Mouse (Mus musculus) midbrain, embryonic 14.5 days (tissue): Measurements from ENCODE around the gene Dffb. TPM values are rescaled to one million over a fixed set of nuclear protein-coding genes. Genes with fewer than 3 reads are reported as not detected.

Source experiments
- ATAC-seq: fragments of 200-750 bp; cut with Nextera tagmentation; 2 replicates; pipeline ENCODE4 v1.8.0; 2017; ENCODE audit warnings: moderate number of reproducible peaks, moderate library complexity; ENCODE audit not compliant: low FRiP score, low TSS enrichment
- DNase-seq: peaks from one replicate; pipeline ENCODE4 v3.0.0-alpha.2; 2015
- H3K27ac ChIP-seq: fragments of 300-500 bp; sonication (generic); replicated peaks from 2 replicates; pipeline ENCODE4 v1.5.1; 2014; ENCODE audit warnings: mild to moderate bottlenecking, low read depth, low read length, moderate library complexity
- H3K27me3 ChIP-seq: fragments of 300-500 bp; sonication (generic); 2 replicates; pipeline ENCODE4 v1.6.1; 2014; ENCODE audit warnings: low read length, control low read depth, mixed read lengths; ENCODE audit not compliant: control insufficient read depth, insufficient read depth
- H3K36me3 ChIP-seq: fragments of 300-500 bp; sonication (generic); 2 replicates; pipeline ENCODE4 v1.6.1; 2014; ENCODE audit warnings: low read length, control low read depth; ENCODE audit not compliant: control insufficient read depth, insufficient read depth
- H3K4me1 ChIP-seq: fragments of 300-500 bp; sonication (generic); 2 replicates; pipeline ENCODE4 v1.6.1; 2014; ENCODE audit warnings: mild to moderate bottlenecking, antibody characterized with exemption, low read length, control low read depth; ENCODE audit not compliant: control insufficient read depth, insufficient read depth
- H3K4me2 ChIP-seq: fragments of 300-500 bp; sonication (generic); 2 replicates; pipeline ENCODE4 v1.6.1; 2014; ENCODE audit warnings: mild to moderate bottlenecking, low read length, moderate library complexity
- H3K4me3 ChIP-seq: fragments of 300-500 bp; sonication (generic); replicated peaks from 2 replicates; pipeline ENCODE4 v1.5.1; 2014; ENCODE audit warnings: low read depth, low read length
- H3K9ac ChIP-seq: fragments of 300-500 bp; sonication (generic); replicated peaks from 2 replicates; pipeline ENCODE4 v1.6.1; 2014; ENCODE audit warnings: mild to moderate bottlenecking, low read length, moderate library complexity
- H3K9me3 ChIP-seq: fragments of 300-500 bp; sonication (generic); 2 replicates; pipeline ENCODE4 v1.6.1; 2016; ENCODE audit warnings: low read length, control low read depth, mixed read lengths; ENCODE audit not compliant: control insufficient read depth
- WGBS: fragments of 180-500 bp; shearing (Covaris S2); extraction: QIAGEN DNeasy Blood & Tissue Kit; methylation state at CpG from one replicate; pipeline ENCODE4 v1.1.7; 2014; 5-methylcytosine and 5-hydroxymethylcytosine counted together
- polyA plus RNA-seq: library from polyadenylated mRNA; unstranded; fragments of >200 nt; fragmentation: Nextera tagmentation; extraction: Ambion mirVana; gene quantifications from 2 replicates; pipeline ENCODE4 v1.2.1, GENCODE M21; 2014

The Dffb gene
- polyA plus RNA-seq, result 7.9 and 9.1 TPM in 2 replicates

DNA sequence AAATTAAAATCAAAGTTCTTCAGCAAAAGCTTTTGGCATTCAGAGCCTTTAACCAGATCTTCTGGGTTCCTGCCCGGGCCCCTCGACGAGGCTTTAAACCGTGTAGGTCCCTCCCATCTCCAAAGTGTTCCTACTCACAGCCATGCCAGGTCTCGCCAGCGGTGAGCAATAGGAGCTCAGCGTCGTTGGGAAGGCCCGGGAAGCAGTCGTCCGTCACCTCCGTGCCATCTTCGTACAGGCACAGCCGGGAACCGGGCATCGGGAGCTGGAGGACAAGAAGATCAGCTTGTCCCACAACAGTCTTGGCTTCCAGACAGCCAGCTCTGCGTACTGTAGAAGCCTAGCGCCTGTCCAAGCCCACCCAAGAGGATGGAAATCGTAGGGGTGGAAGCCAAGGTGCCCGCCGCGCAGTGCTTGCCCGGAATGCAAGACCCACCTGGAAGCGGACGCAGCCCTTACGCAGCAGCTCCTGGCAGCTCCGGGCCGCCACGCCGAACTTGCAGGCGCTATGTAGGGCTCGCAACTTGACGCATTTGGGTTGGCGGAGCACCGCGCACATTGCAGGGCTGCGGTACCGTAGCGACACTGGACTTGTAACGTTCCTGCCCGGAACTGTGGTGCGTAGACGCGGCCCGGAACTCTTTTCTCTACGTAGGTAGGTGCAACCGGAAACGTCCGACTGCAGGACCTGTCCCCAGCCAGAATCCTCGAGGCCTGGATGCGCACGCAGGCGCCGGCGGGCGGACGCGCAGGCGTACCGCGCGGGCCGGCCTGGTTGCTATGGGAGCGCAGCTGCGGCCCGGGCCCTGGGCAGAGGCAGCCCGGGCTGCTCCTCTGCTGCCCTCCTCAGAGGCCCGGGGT lies at the start of gene Dffb, which contains the start of gene Cep104:
TSS of gene Dffb (minus strand) at position 696 of the 861 bp plus-strand sequence.
TSS of gene Cep104 (plus strand) at position 764 of the 861 bp plus-strand sequence.
- peaks cover 13% of the 10 kb centered on the region for H3K4me1 ChIP-seq
- ATAC-seq (peak; percentile 98), DNase-seq (peak; percentile 98)
- peak within 1 kb of the TSS; percentile 84 for H3K4me2 ChIP-seq
- H3K27me3 ChIP-seq, result no peaks in the 10 kb centered on the region
- no peaks in the 10 kb centered on the region for H3K9me3 ChIP-seq
- H3K36me3 ChIP-seq, result peaks cover 31% of the 10 kb centered on the region
- WGBS, result under 1% methylated on average over 66 of the region's 68 CpGs
- H3K27ac ChIP-seq, result peak within 1 kb of the TSS; percentile 75
- H3K9ac ChIP-seq, result peak within 1 kb of the TSS; percentile 86
- peak within 1 kb of the TSS; percentile 94 for H3K4me3 ChIP-seq

DNA sequence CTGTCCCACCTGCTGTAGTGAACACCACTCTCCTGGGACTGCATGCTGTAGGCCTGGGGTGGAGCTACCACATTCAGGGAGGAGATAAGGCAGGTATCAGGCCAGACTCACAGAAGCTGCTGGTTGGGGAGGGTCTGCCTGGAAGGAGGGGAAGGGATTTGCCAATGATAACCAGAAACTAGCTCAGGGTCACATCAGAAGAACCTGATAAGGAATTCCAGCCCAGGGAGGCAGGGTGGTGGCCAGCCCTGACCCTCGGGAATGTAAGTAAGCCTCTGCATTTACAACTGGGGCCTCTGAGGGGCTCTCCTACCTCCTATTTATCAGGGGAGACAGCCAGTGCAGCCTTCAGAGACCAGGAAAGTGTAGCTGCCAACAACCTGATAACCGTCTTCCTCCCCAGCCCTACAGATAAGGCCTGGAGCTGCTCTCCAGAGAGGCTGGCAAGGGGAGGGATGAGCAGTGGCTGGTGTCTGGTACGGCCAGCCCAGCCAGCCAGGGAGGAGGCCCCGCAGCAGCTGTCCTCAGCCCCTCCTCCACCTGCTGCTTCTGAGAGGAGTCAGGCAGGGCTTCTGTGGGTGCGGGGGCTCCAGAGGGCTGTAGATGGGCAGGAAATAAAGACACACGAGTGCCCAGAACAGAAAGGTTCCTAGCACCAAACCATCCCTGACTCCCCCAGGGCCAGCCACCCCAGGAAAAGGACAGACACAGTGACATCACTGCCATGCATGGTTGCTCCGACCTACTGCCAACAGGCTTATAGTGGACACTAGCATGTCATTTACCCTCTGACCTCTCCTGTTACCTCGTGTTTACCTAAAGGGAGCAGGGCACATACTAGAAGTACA lies 49.1 kb upstream of the Dffb start:
- Histone ChIP-seq H3K9me3 (no peaks in the 10 kb centered on the region), H3K4me2 (no peak overlapping the region), H3K9ac (no peak overlapping the region; the same call in 1 of the 2 replicates), H3K36me3 (peaks cover 29% of the 10 kb centered on the region), H3K27me3 (0 out of 2 replicates have a peak, but pooled peaks cover 7% of the 10 kb centered on the region), H3K4me1 (peaks cover 9% of the 10 kb centered on the region), H3K27ac (no peak overlapping the region), H3K4me3 (no peak overlapping the region)
- WGBS, result 26% methylated on average over 8 of the region's 8 CpGs
- ATAC-seq, result no peak
- DNase-seq, result no peak

DNA sequence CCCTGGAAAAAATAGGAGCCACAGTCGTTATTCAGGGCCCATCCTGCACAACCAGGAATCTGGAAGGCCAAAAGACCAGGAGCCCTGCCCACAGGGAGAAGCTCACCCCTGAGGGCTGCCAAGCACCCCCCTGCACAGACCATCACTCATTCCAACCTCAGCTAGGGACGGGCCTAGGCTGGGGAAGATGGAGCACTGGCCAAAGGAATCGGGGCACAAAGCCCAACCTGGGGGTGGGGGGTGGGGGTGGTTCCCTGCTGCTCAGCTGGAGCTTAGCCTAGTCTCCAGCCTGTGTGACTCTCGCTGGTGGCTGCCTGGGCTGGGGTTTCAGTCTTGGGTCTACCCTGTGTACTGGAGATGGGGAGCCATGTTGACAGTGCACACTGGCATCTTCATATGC lies 47.9 kb upstream of the Dffb start:
- H3K9ac ChIP-seq, result no peak overlapping the region
- ATAC-seq (no peak), DNase-seq (no peak)
- WGBS, result 31% methylated on average over 4 of the region's 4 CpGs
- no peak overlapping the region for H3K4me3 ChIP-seq
- no peak overlapping the region for H3K27ac ChIP-seq
- H3K4me1 ChIP-seq, result peaks cover 9% of the 10 kb centered on the region
- H3K36me3 ChIP-seq, result peaks cover 40% of the 10 kb centered on the region
- H3K9me3 ChIP-seq, result no peaks in the 10 kb centered on the region
- H3K27me3 ChIP-seq, result 0 out of 2 replicates have a peak, but pooled peaks cover 7% of the 10 kb centered on the region
- H3K4me2 ChIP-seq, result no peak overlapping the region

DNA sequence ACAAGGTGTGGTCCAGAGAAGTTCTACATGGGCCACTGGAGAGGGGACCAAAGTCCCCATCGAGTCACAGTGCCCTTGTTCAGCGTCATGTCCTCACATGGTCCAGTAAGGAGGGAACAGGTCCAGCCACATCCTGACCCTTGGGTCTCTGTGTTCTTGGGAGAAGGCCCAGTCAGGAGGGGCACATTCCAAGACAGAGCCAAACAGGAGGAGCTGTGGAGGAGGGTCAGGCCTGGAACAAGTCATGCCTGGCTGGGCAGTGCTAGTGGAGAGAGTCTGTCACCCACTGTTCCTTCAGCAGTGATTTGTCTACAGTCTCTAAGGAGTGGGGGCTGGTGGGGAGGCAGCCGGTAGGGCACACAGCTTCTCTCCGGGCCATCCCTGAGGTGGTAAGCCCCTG lies 47.5 kb upstream of the Dffb start:
- Histone ChIP-seq H3K4me3 (no peak overlapping the region), H3K9me3 (no peaks in the 10 kb centered on the region), H3K4me2 (no peak overlapping the region), H3K4me1 (peaks cover 9% of the 10 kb centered on the region), H3K9ac (no peak overlapping the region), H3K27ac (no peak overlapping the region), H3K36me3 (peaks cover 44% of the 10 kb centered on the region), H3K27me3 (0 out of 2 replicates have a peak, but pooled peaks cover 7% of the 10 kb centered on the region)
- DNase-seq (no peak), ATAC-seq (no peak; the same call in 1 of the 2 replicates)
- 63% methylated on average over 4 of the region's 4 CpGs for WGBS

DNA sequence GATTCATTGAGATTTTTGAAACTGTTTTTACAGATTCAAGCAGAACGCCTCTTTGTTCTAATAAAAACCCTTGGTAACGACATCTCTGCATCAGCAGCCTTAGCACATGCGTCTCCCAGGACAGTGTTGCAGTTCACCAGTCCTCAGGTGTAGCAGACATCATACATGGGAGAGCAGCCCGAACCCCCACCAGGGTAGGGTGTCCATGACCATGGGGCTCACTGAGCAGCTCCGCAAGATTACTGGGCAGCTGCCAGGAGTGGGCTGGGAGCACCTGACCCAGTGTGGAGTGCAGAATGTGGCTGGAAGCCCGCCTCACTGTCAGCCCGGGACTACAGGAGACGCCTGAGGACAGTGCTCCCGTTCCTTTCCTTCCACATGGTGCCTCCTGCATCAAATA lies 46.5 kb upstream of the Dffb start:
- no peak overlapping the region for H3K4me3 ChIP-seq
- H3K4me2 ChIP-seq, result no peak overlapping the region
- no peak overlapping the region for H3K9ac ChIP-seq
- peaks cover 9% of the 10 kb centered on the region for H3K4me1 ChIP-seq
- DNase-seq, result no peak
- no peak overlapping the region for H3K27ac ChIP-seq
- ATAC-seq, result no peak
- 95% methylated on average over 9 of the region's 9 CpGs for WGBS
- H3K36me3 ChIP-seq, result peaks cover 53% of the 10 kb centered on the region
- H3K9me3 ChIP-seq, result no peaks in the 10 kb centered on the region
- H3K27me3 ChIP-seq, result 0 out of 2 replicates have a peak, but pooled peaks cover 3% of the 10 kb centered on the region

DNA sequence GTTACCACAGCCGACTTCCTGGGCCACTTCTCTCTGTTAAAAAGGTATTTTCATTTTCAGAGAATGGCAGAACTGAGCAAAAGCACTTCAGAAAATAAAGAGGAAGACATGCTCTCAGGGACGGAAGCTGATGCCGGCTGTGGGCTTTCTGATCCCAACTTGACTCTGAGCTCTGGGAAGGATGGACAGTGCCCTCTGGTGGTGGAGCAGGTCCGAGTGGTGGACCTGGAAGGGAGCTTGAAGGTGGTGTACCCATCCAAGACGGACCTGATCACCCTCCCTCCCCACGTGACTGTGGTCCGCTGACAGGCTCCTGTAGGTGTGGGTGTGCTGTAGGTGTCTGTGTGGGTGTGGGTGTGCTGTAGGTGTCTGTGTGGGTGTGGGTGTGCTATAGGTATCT lies 44.6 kb upstream of the Dffb start:
- Histone ChIP-seq H3K27ac (no peak overlapping the region), H3K9ac (no peak overlapping the region), H3K27me3 (no peaks in the 10 kb centered on the region), H3K4me2 (no peak overlapping the region), H3K9me3 (no peaks in the 10 kb centered on the region), H3K4me3 (no peak overlapping the region), H3K4me1 (no peaks in the 10 kb centered on the region), H3K36me3 (peaks cover 72% of the 10 kb centered on the region)
- ATAC-seq, result no peak
- 75% methylated on average over 7 of the region's 7 CpGs for WGBS
- no peak for DNase-seq

DNA sequence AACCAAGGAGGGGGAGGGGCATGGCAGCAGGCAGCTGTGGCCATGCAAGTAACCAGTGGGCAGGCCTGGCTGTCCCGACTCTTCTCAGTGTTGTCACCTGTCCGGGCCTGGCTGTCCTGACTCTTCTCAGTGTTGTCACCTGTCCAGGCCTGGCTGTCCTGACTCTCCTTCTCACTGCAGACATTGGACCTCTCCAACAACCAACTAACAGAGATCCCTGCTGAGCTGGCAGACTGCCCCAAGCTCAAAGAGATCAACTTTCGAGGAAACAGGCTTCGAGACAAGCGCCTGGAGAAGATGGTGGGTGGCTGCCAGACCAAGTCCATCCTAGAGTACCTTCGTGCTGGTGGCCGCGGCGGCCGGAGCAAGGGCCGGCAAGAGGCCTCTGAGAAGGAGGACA lies 40.5 kb upstream of the Dffb start:
- Histone ChIP-seq H3K4me2 (no peak overlapping the region), H3K9ac (no peak overlapping the region), H3K27me3 (no peaks in the 10 kb centered on the region), H3K27ac (no peak overlapping the region), H3K4me1 (peaks cover 17% of the 10 kb centered on the region), H3K9me3 (no peaks in the 10 kb centered on the region), H3K4me3 (no peak overlapping the region), H3K36me3 (peaks cover 64% of the 10 kb centered on the region)
- WGBS, result 92% methylated on average over 11 of the region's 11 CpGs
- DNase-seq (no peak), ATAC-seq (no peak)

DNA sequence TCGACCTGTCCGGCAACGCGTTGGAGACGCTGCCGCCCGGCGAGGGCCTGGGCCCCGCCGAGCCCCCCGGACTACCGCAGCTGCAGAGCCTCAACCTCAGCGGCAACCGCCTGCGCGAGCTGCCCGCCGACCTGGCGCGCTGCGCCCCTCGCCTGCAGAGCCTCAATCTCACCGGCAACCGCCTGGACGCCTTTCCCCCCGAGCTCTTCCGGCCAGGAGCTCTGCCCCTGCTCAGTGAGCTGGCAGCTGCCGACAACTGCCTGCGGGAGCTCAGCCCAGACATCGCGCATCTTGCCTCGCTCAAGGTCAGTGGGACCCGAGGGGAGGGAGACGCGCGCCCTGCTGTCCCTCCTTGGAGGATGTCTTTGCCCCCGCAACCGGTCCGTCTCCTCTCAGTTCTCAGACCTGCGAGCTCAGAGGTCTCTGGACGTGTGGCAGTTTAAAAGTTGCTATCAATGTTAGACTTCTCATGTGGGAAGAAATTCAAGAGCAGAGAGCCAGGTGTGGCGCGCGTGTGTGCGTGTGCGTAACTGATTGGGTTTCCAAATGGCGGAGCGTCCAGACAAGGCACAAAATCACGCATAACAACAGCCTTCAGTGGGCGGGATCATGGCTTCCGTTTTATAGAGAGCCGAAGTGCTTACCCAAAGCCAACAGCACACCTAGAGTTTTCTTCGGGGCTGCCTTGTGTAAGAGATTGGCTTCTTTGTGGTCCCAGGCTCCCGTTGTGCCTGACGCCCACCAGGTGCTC lies 37.4 kb upstream of the Dffb start:
- Histone ChIP-seq H3K9ac (peak overlapping the region; percentile 89), H3K4me1 (peaks cover 17% of the 10 kb centered on the region), H3K4me2 (peak overlapping the region; percentile 99), H3K27me3 (no peaks in the 10 kb centered on the region), H3K4me3 (peak overlapping the region; percentile 99), H3K36me3 (peaks cover 35% of the 10 kb centered on the region), H3K9me3 (no peaks in the 10 kb centered on the region), H3K27ac (peak overlapping the region; percentile 67; the same call in 1 of the 2 replicates)
- WGBS, result 3% methylated on average over 55 of the region's 55 CpGs
- ATAC-seq (no peak), DNase-seq (no peak)
